ENCODE assay signal across 8 mouse cellular contexts in genomic region chr15:12196410-12197191, GRCm38 (mm10). TPM values are rescaled to one million over a fixed set of nuclear protein-coding genes. Genes with fewer than 3 reads are reported as not detected.
A peak's percentile ranks its signal among the peaks of the same experiment; 100 is the strongest.
DNase-seq lines count a peak whose midpoint lies in the region; ATAC-seq lines count a peak whose summit lies in the region.

No protein-coding gene starts in this region.

- no peaks in the 10 kb centered on the region for H3K9me3 ChIP-seq in forebrain, embryonic 12.5 days
- H3K9me3 ChIP-seq in hindbrain, embryonic 11.5 days (ENCODE audit: control insufficient read depth, low read length): no peaks in the 10 kb centered on the region
- no peaks in the 10 kb centered on the region for H3K9me3 ChIP-seq in limb, embryonic 11.5 days (ENCODE audit: control insufficient read depth, low read length)
- H3K9me3 ChIP-seq in midbrain, embryonic 12.5 days: no peaks in the 10 kb centered on the region

- H3K27ac ChIP-seq in forebrain, embryonic 12.5 days: no peak overlapping the region
- no peak overlapping the region for H3K27ac ChIP-seq in hindbrain, embryonic 11.5 days (ENCODE audit: low read depth, low read length)
- H3K27ac ChIP-seq in limb, embryonic 11.5 days (replicated peaks; ENCODE audit: low read depth, low read length): no peak overlapping the region
- H3K27ac ChIP-seq in midbrain, embryonic 12.5 days (replicated peaks): no peak overlapping the region

- no peak overlapping the region for H3K9ac ChIP-seq in forebrain, embryonic 12.5 days
- H3K9ac ChIP-seq in hindbrain, embryonic 11.5 days (ENCODE audit: low read depth, low read length): no peak overlapping the region
- H3K9ac ChIP-seq in limb, embryonic 11.5 days (ENCODE audit: low read length): no peak overlapping the region
- no peak overlapping the region for H3K9ac ChIP-seq in midbrain, embryonic 12.5 days (replicated peaks)

- H3K4me1 ChIP-seq in forebrain, embryonic 12.5 days: 0 out of 2 replicates have a peak, but pooled peaks cover 6% of the 10 kb centered on the region
- no peaks in the 10 kb centered on the region for H3K4me1 ChIP-seq in hindbrain, embryonic 11.5 days (replicated peaks; ENCODE audit: control insufficient read depth, insufficient read depth, low read length)
- H3K4me1 ChIP-seq in limb, embryonic 11.5 days (ENCODE audit: control insufficient read depth, insufficient read depth, low read length): peaks cover 23% of the 10 kb centered on the region
- peaks cover 5% of the 10 kb centered on the region; the same call in 1 of the 2 replicates for H3K4me1 ChIP-seq in midbrain, embryonic 12.5 days

- peak; percentile 54 to 66 for DNase-seq in layer of hippocampus, postnatal 10 days (ENCODE audit: low spot score in 2 of 2)
- no peak for DNase-seq in layer of hippocampus, postnatal 36 days
- peak; percentile 72 for DNase-seq in c-Kit-positive CD71-negative TER-119-negative erythroid progenitor cells, embryonic 14.5 days (ENCODE audit: low read depth)
- peak; percentile 86 for DNase-seq in hindbrain, embryonic 11.5 days (ENCODE audit: low spot score)
- peak; percentile 81 for DNase-seq in limb, embryonic 11.5 days (ENCODE audit: low spot score)
- peak; percentile 87 for DNase-seq in splenic B cell, adult 2 months (ENCODE audit: low read depth, low spot score)

- WGBS in forebrain, embryonic 12.5 days: 37% methylated on average over 22 of the region's 22 CpGs
- 39% methylated on average over 22 of the region's 22 CpGs for WGBS in hindbrain, embryonic 11.5 days
- 29% methylated on average over 22 of the region's 22 CpGs for WGBS in limb, embryonic 11.5 days
- whole genome bisulfite sequencing in midbrain, embryonic 12.5 days: 41% methylated on average over 22 of the region's 22 CpGs

- H3K4me3 ChIP-seq in forebrain, embryonic 12.5 days (replicated peaks): no peak overlapping the region
- H3K4me3 ChIP-seq in hindbrain, embryonic 11.5 days (ENCODE audit: low read depth, low read length): no peak overlapping the region
- no peak overlapping the region for H3K4me3 ChIP-seq in limb, embryonic 11.5 days (ENCODE audit: low read depth, low read length)
- no peak overlapping the region for H3K4me3 ChIP-seq in midbrain, embryonic 12.5 days

- no peaks in the 10 kb centered on the region for H3K27me3 ChIP-seq in forebrain, embryonic 12.5 days
- no peaks in the 10 kb centered on the region for H3K27me3 ChIP-seq in hindbrain, embryonic 11.5 days (ENCODE audit: control insufficient read depth, insufficient read depth, low read length)
- H3K27me3 ChIP-seq in limb, embryonic 11.5 days (ENCODE audit: control insufficient read depth, insufficient read depth, low read length): no peaks in the 10 kb centered on the region
- H3K27me3 ChIP-seq in midbrain, embryonic 12.5 days: no peaks in the 10 kb centered on the region
- no peaks in the 10 kb centered on the region for H3K27me3 ChIP-seq in splenic B cell, adult 2 months (ENCODE audit: control insufficient read depth, insufficient read depth, low read length, poor library complexity, severe bottlenecking)

- H3K4me2 ChIP-seq in forebrain, embryonic 12.5 days: peak overlapping the region; percentile 19
- H3K4me2 ChIP-seq in hindbrain, embryonic 11.5 days (replicated peaks; ENCODE audit: low read depth, low read length): no peak overlapping the region
- H3K4me2 ChIP-seq in limb, embryonic 11.5 days (ENCODE audit: low read depth, severe bottlenecking): no peak overlapping the region
- peak overlapping the region; percentile 21; the same call in 1 of the 2 replicates for H3K4me2 ChIP-seq in midbrain, embryonic 12.5 days (replicated peaks)

- H3K36me3 ChIP-seq in forebrain, embryonic 12.5 days (replicated peaks): no peaks in the 10 kb centered on the region
- H3K36me3 ChIP-seq in hindbrain, embryonic 11.5 days (ENCODE audit: control insufficient read depth, insufficient read depth, low read length): no peaks in the 10 kb centered on the region
- no peaks in the 10 kb centered on the region for H3K36me3 ChIP-seq in limb, embryonic 11.5 days (ENCODE audit: control insufficient read depth, insufficient read depth, low read length)
- H3K36me3 ChIP-seq in midbrain, embryonic 12.5 days: no peaks in the 10 kb centered on the region
- no peaks in the 10 kb centered on the region for H3K36me3 ChIP-seq in splenic B cell, adult 2 months (ENCODE audit: control insufficient read depth, insufficient read depth, low read length, poor library complexity, severe bottlenecking)

- ATAC-seq in forebrain, embryonic 12.5 days (ENCODE audit: low FRiP score): peak; percentile 84
- peak; percentile 84 for ATAC-seq in hindbrain, embryonic 11.5 days (ENCODE audit: low FRiP score)
- ATAC-seq in limb, embryonic 11.5 days (ENCODE audit: insufficient number of reproducible peaks, low FRiP score, low TSS enrichment, low read depth): peak; percentile 78
- ATAC-seq in midbrain, embryonic 12.5 days (ENCODE audit: low FRiP score, low read depth): peak; percentile 82

RNA-seq across cellular contexts. Expression of gene Mtmr12, which starts 8.2 kb away (rescaled TPM):
- total RNA-seq in layer of hippocampus, postnatal 10 days (2021): 10 to 100 TPM; 17.4 to 18.8 TPM
- 10 to 100 TPM; 55.4 to 58.1 TPM for total RNA-seq in layer of hippocampus, postnatal 36 days (2021)
- 15.7 and 16.3 TPM in 2 replicates for polyA plus RNA-seq in forebrain, embryonic 12.5 days (2016; fragmentation: Nextera tagmentation; extraction: Ambion mirVana)
- 15.2 and 16.7 TPM in 2 replicates for polyA plus RNA-seq in hindbrain, embryonic 11.5 days (2014; fragmentation: Nextera tagmentation; extraction: Ambion mirVana)
- polyA plus RNA-seq in limb, embryonic 11.5 days (2014; fragmentation: Nextera tagmentation; extraction: Ambion mirVana): 24.8 TPM in 2 replicates
- 17.3 and 18.3 TPM in 2 replicates for polyA plus RNA-seq in midbrain, embryonic 12.5 days (2016; fragmentation: Nextera tagmentation; extraction: Ambion mirVana)

Comparison
In these comparisons a context has a peak if more than half of its experiments do, and no peak if none do; other contexts are left out.
1. DNase-seq: peak in layer of hippocampus, postnatal 10 days (2 of 2), c-Kit-positive CD71-negative TER-119-negative erythroid progenitor cells, embryonic 14.5 days (single experiment), hindbrain, embryonic 11.5 days (single experiment), limb, embryonic 11.5 days (single experiment) and splenic B cell, adult 2 months (single experiment); none in layer of hippocampus, postnatal 36 days (0 of 2).
2. H3K4me2 ChIP-seq: peak in forebrain, embryonic 12.5 days (single experiment) and midbrain, embryonic 12.5 days (single experiment); none in hindbrain, embryonic 11.5 days (single experiment) and limb, embryonic 11.5 days (single experiment).
3. Peak in every context shown above with its lines, with median percentiles within 50 percentile points of each other: ATAC-seq.